Mouse (Mus musculus) gastrocnemius, postnatal 4 days (tissue): ENCODE data around the gene Syngr2. TPM values are rescaled to one million over a fixed set of nuclear protein-coding genes. Genes with fewer than 3 reads are reported as not detected.

Experiments
- DNase-seq, 2 experiments: peaks; one replicate each; pipeline ENCODE4 v3.0.0; 2021 to 2022; ENCODE audit warnings: low spot score in 2 of 2, mixed read lengths in 2 of 2
- total RNA-seq, 2 experiments: library from RNA; stranded (reverse); gene quantifications; 2 replicates each; pipeline ENCODE4 v1.2.3; 2021

The Syngr2 gene
- total RNA-seq, 2 experiments from 2014 or later = 87.9 to 88.6 TPM

GRCm38 (mm10) chr11:117863174-117863856 is 53.8 kb downstream of the Syngr2 start:
- no peak for DNase-seq

Other genes with a start within 250 kb of the Syngr2 start
- gene Tnrc6c, start 155.4 kb upstream of the Syngr2 start, total RNA-seq = 10 to 100 TPM; 33.0 to 34.2 TPM
- 1 to 10 TPM; 1.8 to 2.0 TPM for gene Tmc8, start 27.6 kb upstream of the Syngr2 start, total RNA-seq
- gene Tmc6, start 27.5 kb upstream of the Syngr2 start, total RNA-seq = 10 to 100 TPM; 17.9 to 25.2 TPM
- gene 6030468B19Rik, start 12.0 kb upstream of the Syngr2 start, total RNA-seq = not detected
- gene Gm20708, start within 50 bp of the Syngr2 start, total RNA-seq = 1 to 10 TPM; 3.3 to 3.6 TPM
- 1 to 10 TPM; 6.1 to 9.6 TPM for gene Afmid, start 16.3 kb downstream of the Syngr2 start, total RNA-seq
- gene Tk1, start 16.4 kb downstream of the Syngr2 start, total RNA-seq = 10 to 100 TPM; 38.4 to 43.9 TPM
- gene Birc5, start 39.6 kb downstream of the Syngr2 start, total RNA-seq = 10 to 100 TPM; 23.2 to 25.2 TPM
- not detected for gene Tmem235, start 51.1 kb downstream of the Syngr2 start, total RNA-seq
- 1 to 10 TPM; 4.5 to 5.2 TPM for gene Tha1, start 63.8 kb downstream of the Syngr2 start, total RNA-seq
- gene Socs3, start 160.4 kb downstream of the Syngr2 start, total RNA-seq = 10 to 100 TPM; 14.0 to 14.8 TPM
- gene Pgs1, start 176.6 kb downstream of the Syngr2 start, total RNA-seq = 10 to 100 TPM; 21.6 to 24.6 TPM